Mouse (Mus musculus): Measurements from ENCODE around the gene Triobp. TPM values are rescaled to one million over a fixed set of nuclear protein-coding genes. Genes with fewer than 3 reads are reported as not detected.
"Not testable (repeated sequence)": the region's sequence is repeated elsewhere in the genome, so short reads cannot be mapped to it uniquely, and the experiment has no call there.

Triobp gene
- polyA plus RNA-seq, 1 experiment from 2014 or later, result 31.6 TPM

- Histone ChIP-seq H3K4me3 (no peak overlapping the region), H3K36me3 (peaks cover 81% of the 10 kb centered on the region), H3K9ac (no peak overlapping the region), H3K4me2 (no peak overlapping the region), H3K27me3 (no peaks in the 10 kb centered on the region), H3K27ac (no peak overlapping the region), H3K4me1 (replicated peaks) (no peaks in the 10 kb centered on the region; the same call in 1 of the 2 replicates), H3K9me3 (no peaks in the 10 kb centered on the region)
- no peak for ATAC-seq (ENCODE audit: low FRiP score)
- 95% methylated on average over 4 of the region's 4 CpGs for WGBS
Observed at GRCm38 (mm10) chr15:78995916-78996315, 48.4 kb downstream of the Triobp start.

- WGBS, result 87% methylated on average over 3 of the region's 3 CpGs
- no peak for ATAC-seq (ENCODE audit: low FRiP score)
- H3K9me3 ChIP-seq, result no peaks in the 10 kb centered on the region
- H3K27ac ChIP-seq, result no peak overlapping the region
- H3K27me3 ChIP-seq, result no peaks in the 10 kb centered on the region
- no peak overlapping the region for H3K9ac ChIP-seq
- H3K4me1 ChIP-seq (replicated peaks), result no peaks in the 10 kb centered on the region; the same call in 1 of the 2 replicates
- no peak overlapping the region for H3K4me3 ChIP-seq
- no peak overlapping the region for H3K4me2 ChIP-seq
- H3K36me3 ChIP-seq, result peaks cover 81% of the 10 kb centered on the region
Observed at GRCm38 (mm10) chr15:78996663-78997062, 49.1 kb downstream of the Triobp start.

DNA sequence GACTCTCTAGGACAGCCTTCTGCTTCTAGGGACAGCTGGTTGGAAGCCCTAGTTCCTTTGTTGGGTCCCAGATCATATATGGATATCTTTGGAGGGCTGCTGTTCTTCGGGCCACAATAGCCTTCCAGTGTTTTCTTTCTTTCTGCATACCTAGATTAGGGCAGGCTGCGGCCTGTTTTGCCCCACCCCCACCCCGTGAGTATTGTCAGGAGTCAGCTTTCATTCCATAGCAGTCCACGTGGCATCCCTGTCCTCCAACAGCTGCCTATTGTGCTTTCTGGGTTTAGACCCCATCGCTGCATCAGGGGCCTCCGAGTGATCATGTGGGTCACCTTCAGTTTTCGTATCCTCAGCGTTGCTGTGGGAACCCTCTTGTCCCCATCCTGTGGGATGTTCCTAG, 50.8 kb downstream of the Triobp start:
- no peak overlapping the region for H3K4me2 ChIP-seq
- no peaks in the 10 kb centered on the region; the same call in 1 of the 2 replicates for H3K4me1 ChIP-seq (replicated peaks)
- H3K27ac ChIP-seq, result no peak overlapping the region
- H3K9ac ChIP-seq, result no peak overlapping the region; the same call in 1 of the 2 replicates
- H3K36me3 ChIP-seq, result peaks cover 79% of the 10 kb centered on the region
- 64% methylated on average over 8 of the region's 8 CpGs for WGBS
- ATAC-seq (ENCODE audit: low FRiP score), result no peak
- H3K27me3 ChIP-seq, result no peaks in the 10 kb centered on the region
- no peaks in the 10 kb centered on the region for H3K9me3 ChIP-seq
- no peak overlapping the region for H3K4me3 ChIP-seq

- WGBS, result 88% methylated on average over 11 of the region's 11 CpGs
- H3K4me1 ChIP-seq (replicated peaks), result no peaks in the 10 kb centered on the region; the same call in 1 of the 2 replicates
- H3K36me3 ChIP-seq, result peaks cover 79% of the 10 kb centered on the region
- no peak overlapping the region for H3K4me2 ChIP-seq
- no peak overlapping the region for H3K9ac ChIP-seq
- H3K27me3 ChIP-seq, result no peaks in the 10 kb centered on the region
- H3K27ac ChIP-seq, result no peak overlapping the region
- ATAC-seq (ENCODE audit: low FRiP score), result no peak
- H3K4me3 ChIP-seq, result no peak overlapping the region
- no peaks in the 10 kb centered on the region for H3K9me3 ChIP-seq
Observed at GRCm38 (mm10) chr15:78999586-78999985, 52.1 kb downstream of the Triobp start.

- Histone ChIP-seq H3K9ac (no peak overlapping the region), H3K4me1 (replicated peaks) (no peaks in the 10 kb centered on the region; the same call in 1 of the 2 replicates), H3K9me3 (no peaks in the 10 kb centered on the region), H3K27me3 (no peaks in the 10 kb centered on the region), H3K36me3 (peaks cover 79% of the 10 kb centered on the region), H3K4me2 (no peak overlapping the region), H3K27ac (no peak overlapping the region), H3K4me3 (no peak overlapping the region)
- ATAC-seq (ENCODE audit: low FRiP score), result no peak
- WGBS, result 80% methylated on average over 7 of the region's 7 CpGs
Observed at GRCm38 (mm10) chr15:79000357-79000791, 52.9 kb downstream of the Triobp start.

DNA sequence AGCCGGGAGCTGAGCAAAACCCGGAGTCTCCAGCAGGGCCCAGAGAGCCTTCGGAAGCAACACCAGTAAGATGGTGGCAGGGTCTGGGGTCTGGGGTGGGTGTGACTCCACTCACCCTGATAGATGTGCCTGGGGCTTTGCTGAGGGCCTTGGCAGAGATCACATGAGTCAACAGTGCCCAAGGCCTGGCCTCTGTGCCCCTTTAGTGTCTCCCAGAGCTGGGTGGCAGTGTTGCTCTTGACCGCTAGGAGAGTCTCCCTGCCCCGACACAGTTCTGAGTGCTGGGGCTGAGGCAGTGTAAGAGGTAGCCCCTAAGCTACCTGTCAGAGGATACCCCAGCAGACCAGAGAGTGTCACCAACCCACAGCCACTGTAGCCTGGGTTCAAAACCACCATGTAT, 54.0 kb downstream of the Triobp start:
- 94% methylated on average over 5 of the region's 5 CpGs for WGBS
- H3K4me3 ChIP-seq, result no peak overlapping the region
- no peak overlapping the region for H3K9ac ChIP-seq
- no peak overlapping the region for H3K4me2 ChIP-seq
- H3K9me3 ChIP-seq, result no peaks in the 10 kb centered on the region
- H3K36me3 ChIP-seq, result peaks cover 79% of the 10 kb centered on the region
- H3K4me1 ChIP-seq (replicated peaks), result no peaks in the 10 kb centered on the region; the same call in 1 of the 2 replicates
- H3K27me3 ChIP-seq, result no peaks in the 10 kb centered on the region
- H3K27ac ChIP-seq, result no peak overlapping the region
- no peak for ATAC-seq (ENCODE audit: low FRiP score)

- H3K36me3 ChIP-seq, result peaks cover 79% of the 10 kb centered on the region
- H3K4me2 ChIP-seq, result no peak overlapping the region
- no peak overlapping the region for H3K9ac ChIP-seq
- no peaks in the 10 kb centered on the region for H3K27me3 ChIP-seq
- no peak for ATAC-seq (ENCODE audit: low FRiP score)
- no peak overlapping the region for H3K27ac ChIP-seq
- no peaks in the 10 kb centered on the region for H3K9me3 ChIP-seq
- 52% methylated on average over 19 of the region's 19 CpGs for WGBS
- no peaks in the 10 kb centered on the region; the same call in 1 of the 2 replicates for H3K4me1 ChIP-seq (replicated peaks)
- H3K4me3 ChIP-seq, result no peak overlapping the region
Observed at GRCm38 (mm10) chr15:79002036-79002435, 54.5 kb downstream of the Triobp start.

GRCm38 (mm10) chr15:79003079-79003478, 55.6 kb downstream of the Triobp start:
- WGBS, result 87% methylated on average over 3 of the region's 3 CpGs
- Histone ChIP-seq H3K4me1 (replicated peaks) (no peaks in the 10 kb centered on the region; the same call in 1 of the 2 replicates), H3K27ac (no peak overlapping the region), H3K9ac (no peak overlapping the region), H3K36me3 (peaks cover 81% of the 10 kb centered on the region), H3K9me3 (no peaks in the 10 kb centered on the region), H3K4me3 (no peak overlapping the region), H3K27me3 (no peaks in the 10 kb centered on the region), H3K4me2 (no peak overlapping the region)
- no peak for ATAC-seq (ENCODE audit: low FRiP score)

DNA sequence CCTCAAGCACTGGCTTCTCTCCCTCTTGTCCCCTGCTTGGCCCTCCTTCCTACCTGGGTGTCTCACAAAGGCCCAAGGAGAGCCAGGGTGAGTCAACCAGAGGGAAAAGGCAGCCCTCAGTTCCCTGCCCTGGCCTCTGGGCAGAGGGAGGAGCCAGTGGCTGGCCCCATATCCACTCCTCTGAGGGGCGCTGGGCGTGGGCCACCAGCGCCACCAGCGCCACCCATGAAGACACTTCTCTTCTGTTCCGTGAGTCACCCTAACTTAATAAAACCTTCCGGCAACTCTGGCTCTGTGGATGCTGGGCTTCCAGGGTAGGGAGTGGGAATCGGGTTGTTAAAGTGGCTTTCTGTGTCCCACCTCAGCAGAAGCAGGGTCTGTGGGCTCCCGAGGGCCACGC, 58.1 kb downstream of the Triobp start:
- H3K36me3 ChIP-seq, result peaks cover 66% of the 10 kb centered on the region
- H3K27ac ChIP-seq, result no peak overlapping the region
- no peak overlapping the region for H3K4me3 ChIP-seq
- no peak overlapping the region for H3K9ac ChIP-seq
- no peak for ATAC-seq (ENCODE audit: low FRiP score)
- 88% methylated on average over 9 of the region's 9 CpGs for WGBS
- H3K4me1 ChIP-seq (replicated peaks), result peaks cover 6% of the 10 kb centered on the region; the same call in 1 of the 2 replicates
- no peak overlapping the region for H3K4me2 ChIP-seq
- no peaks in the 10 kb centered on the region for H3K9me3 ChIP-seq
- H3K27me3 ChIP-seq, result no peaks in the 10 kb centered on the region

DNA sequence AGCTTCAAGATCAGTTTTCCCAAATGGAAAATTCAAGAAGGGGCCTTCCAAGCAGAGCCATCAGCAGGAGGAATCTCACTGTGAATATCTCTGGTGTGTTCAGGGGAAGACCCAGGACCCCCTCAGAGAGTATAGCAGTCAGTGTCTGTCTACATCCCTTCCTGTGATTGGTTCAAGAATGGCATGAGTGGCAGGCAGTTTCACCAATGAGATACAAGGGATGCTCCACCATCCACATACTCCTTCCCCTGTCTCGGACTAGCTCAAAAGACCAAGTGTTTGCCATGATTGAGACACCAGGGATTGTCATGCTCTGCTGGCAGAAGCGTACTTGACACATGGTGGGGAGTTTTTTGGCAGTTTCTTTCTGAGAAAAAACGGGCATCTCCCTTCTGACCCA, 59.1 kb downstream of the Triobp start:
- Histone ChIP-seq H3K9ac (no peak overlapping the region), H3K4me2 (no peak overlapping the region), H3K4me3 (no peak overlapping the region), H3K9me3 (no peaks in the 10 kb centered on the region), H3K4me1 (replicated peaks) (peaks cover 11% of the 10 kb centered on the region), H3K27ac (no peak overlapping the region), H3K36me3 (peaks cover 55% of the 10 kb centered on the region), H3K27me3 (no peaks in the 10 kb centered on the region)
- ATAC-seq (ENCODE audit: low FRiP score), result no peak
- 76% methylated on average over 3 of the region's 3 CpGs for WGBS

DNA sequence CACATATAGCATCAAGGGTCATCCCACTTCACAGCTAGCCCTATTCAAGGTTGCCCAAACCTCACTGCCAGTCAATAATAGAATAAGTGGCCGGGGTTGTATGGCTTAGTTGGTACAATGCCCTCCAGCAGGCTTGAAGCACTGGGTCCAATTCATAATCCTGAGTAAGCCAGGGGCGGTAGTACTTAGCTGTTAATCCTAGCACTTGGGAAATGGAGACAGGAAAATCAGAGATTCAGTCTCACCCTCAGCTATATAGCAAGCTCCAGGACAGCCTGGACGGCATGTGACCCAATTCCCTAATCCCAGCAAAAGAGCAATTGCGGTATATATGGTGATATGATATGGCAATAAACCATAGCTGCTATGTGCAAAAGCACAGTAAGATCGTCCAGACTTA, 59.5 kb downstream of the Triobp start:
- Histone ChIP-seq H3K27me3 (no peaks in the 10 kb centered on the region), H3K4me2 (no peak overlapping the region), H3K36me3 (peaks cover 51% of the 10 kb centered on the region), H3K4me1 (replicated peaks) (peaks cover 14% of the 10 kb centered on the region), H3K9ac (no peak overlapping the region), H3K27ac (no peak overlapping the region), H3K4me3 (no peak overlapping the region), H3K9me3 (no peaks in the 10 kb centered on the region)
- 93% methylated on average over 5 of the region's 5 CpGs for WGBS
- no peak for ATAC-seq (ENCODE audit: low FRiP score)

DNA sequence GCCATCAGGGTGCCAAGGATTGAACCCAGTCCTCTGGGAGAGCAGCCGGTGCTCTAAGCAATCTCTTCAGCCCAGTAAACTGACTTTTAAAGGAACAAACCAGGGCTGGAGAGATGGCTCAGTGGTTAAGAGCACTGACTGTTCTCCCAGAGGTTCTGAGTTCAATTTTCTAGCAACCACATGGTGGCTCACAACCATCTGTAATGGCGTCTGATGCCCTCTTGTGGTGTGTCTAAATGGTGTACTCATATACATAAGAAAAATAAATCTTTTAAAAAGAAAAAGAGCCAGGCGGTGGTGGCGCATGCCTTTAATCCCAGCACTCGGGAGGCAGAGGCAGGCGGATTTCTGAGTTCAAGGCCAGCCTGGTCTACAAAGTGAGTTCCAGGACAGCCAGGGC, 60.3 kb downstream of the Triobp start:
- WGBS, result 90% methylated on average over 6 of the region's 6 CpGs

GRCm38 (mm10) chr15:79009734-79010133, 62.2 kb downstream of the Triobp start:
- Histone ChIP-seq H3K27ac (no peak overlapping the region), H3K9me3 (no peaks in the 10 kb centered on the region), H3K27me3 (no peaks in the 10 kb centered on the region), H3K36me3 (peaks cover 26% of the 10 kb centered on the region), H3K4me2 (no peak overlapping the region), H3K4me1 (replicated peaks) (peaks cover 24% of the 10 kb centered on the region), H3K4me3 (no peak overlapping the region), H3K9ac (no peak overlapping the region)
- no peak for ATAC-seq (ENCODE audit: low FRiP score)
- WGBS, result 57% methylated on average over 5 of the region's 5 CpGs

More for the DNA sequence above, 60.3 kb downstream of the Triobp start:
- H3K27ac ChIP-seq; H3K9me3 ChIP-seq; H3K4me3 ChIP-seq; ATAC-seq (ENCODE audit: low FRiP score); H3K27me3 ChIP-seq; H3K4me2 ChIP-seq; H3K9ac ChIP-seq: not testable (repeated sequence)
- Histone ChIP-seq H3K36me3 (peaks cover 45% of the 10 kb centered on the region), H3K4me1 (replicated peaks) (peaks cover 14% of the 10 kb centered on the region)

Data from hindbrain, embryonic 13.5 days (tissue).